ENCODE assay signal across 27 mouse cellular contexts in the genomic region with DNA sequence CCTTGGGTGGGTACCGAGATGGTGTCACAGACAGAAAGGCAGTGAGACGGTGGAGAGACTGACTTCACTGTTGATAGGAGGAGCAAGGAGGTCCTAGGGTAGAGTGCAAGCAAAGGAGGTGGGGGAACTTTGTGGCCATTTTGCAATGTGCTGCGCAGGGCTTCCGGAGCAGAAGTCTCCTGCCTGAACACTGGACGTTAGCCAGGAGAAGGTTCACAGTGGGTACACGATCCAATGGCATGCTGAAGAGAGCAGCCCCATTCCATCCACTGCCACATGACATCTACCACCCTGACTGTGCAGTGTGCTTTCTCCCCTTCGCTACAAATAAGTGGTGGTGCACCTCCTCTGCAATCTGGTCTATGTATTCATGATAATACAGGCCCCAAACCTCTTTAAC. TPM values are rescaled to one million over a fixed set of nuclear protein-coding genes. Genes with fewer than 3 reads are reported as not detected.
DNase-seq lines count a peak whose midpoint lies in the region; ATAC-seq and TF ChIP-seq lines count a peak whose summit lies in the region.
"Had no signal": no experiment of that assay in that cellular context is flagged by ENCODE, and none has a peak within 500 bp of the region (broad histone marks: within the 10 kb centered on the region; RNA-seq: fewer than 3 reads in every experiment).

No protein-coding gene starts in this region.

- 93% methylated on average over 7 of the region's 7 CpGs for WGBS in forebrain, embryonic 13.5 days
- WGBS in forebrain, embryonic 10.5 days, result 90% methylated on average over 7 of the region's 7 CpGs
- WGBS in forebrain, postnatal 0 days, result 85% methylated on average over 7 of the region's 7 CpGs
- WGBS in neural tube, embryonic 14.5 days, result 85% methylated on average over 7 of the region's 7 CpGs

- no peak overlapping the region for H3K4me3 ChIP-seq in forebrain, embryonic 13.5 days
- no peak overlapping the region for H3K4me3 ChIP-seq in forebrain, embryonic 10.5 days
- H3K4me3 ChIP-seq in layer of hippocampus, adult 2 months, result peak overlapping the region; percentile 83
- no peak overlapping the region for H3K4me3 ChIP-seq in forebrain, postnatal 0 days (ENCODE audit: low read depth, low read length)
- 0 out of 2 replicates have a peak overlapping the region, but pooled peaks have one; percentile 8 for H3K4me3 ChIP-seq in neural tube, embryonic 14.5 days (ENCODE audit: low read depth, low read length)
- H3K4me3 ChIP-seq: limb, embryonic 15.5 days; liver, embryonic 15.5 days; stomach, embryonic 15.5 days had no signal

- DNase-seq in forebrain, embryonic 10.5 days (ENCODE audit: extremely low spot score, low spot score), result no peak
- DNase-seq in layer of hippocampus, adult 2 months (ENCODE audit: low spot score in 2 of 2), result no peak
- no peak for DNase-seq in layer of hippocampus, postnatal 36 days
- DNase-seq in forebrain, postnatal 0 days, result no peak
- DNase-seq in ovary, postnatal 10 days (ENCODE audit: low spot score), result no peak
- DNase-seq in adrenal gland, adult 2 months, result no peak
- DNase-seq: adrenal gland, postnatal 14 days; cerebellum, postnatal 36 days; heart, postnatal 10 days; kidney, adult 18-20 months; kidney, postnatal 10 days; layer of hippocampus, adult 9-11 months; retina, postnatal 1 day; thymus, adult 18-20 months; thymus, postnatal 4 days had no signal

- H3K4me2 ChIP-seq in forebrain, embryonic 13.5 days, result peak overlapping the region; percentile 4; the same call in 1 of the 2 replicates
- peak overlapping the region; percentile 70 for H3K4me2 ChIP-seq in forebrain, postnatal 0 days (ENCODE audit: low read depth)
- H3K4me2 ChIP-seq in neural tube, embryonic 14.5 days (ENCODE audit: low read depth, low read length), result peak overlapping the region; percentile 69; the same call in 1 of the 2 replicates
- H3K4me2 ChIP-seq: heart, embryonic 11.5 days; limb, embryonic 15.5 days; liver, embryonic 15.5 days; stomach, embryonic 15.5 days had no signal

- H3K4me1 ChIP-seq in forebrain, embryonic 13.5 days, result peaks cover 34% of the 10 kb centered on the region
- H3K4me1 ChIP-seq in forebrain, embryonic 10.5 days, result peaks cover 21% of the 10 kb centered on the region
- H3K4me1 ChIP-seq in forebrain, postnatal 0 days (ENCODE audit: insufficient read depth), result peaks cover 27% of the 10 kb centered on the region
- H3K4me1 ChIP-seq in neural tube, embryonic 14.5 days (ENCODE audit: control insufficient read depth, insufficient read depth, low read length), result peaks cover 25% of the 10 kb centered on the region; the same call in 1 of the 2 replicates

- no peaks in the 10 kb centered on the region for H3K9me3 ChIP-seq in forebrain, embryonic 13.5 days (replicated peaks)
- no peaks in the 10 kb centered on the region for H3K9me3 ChIP-seq in forebrain, embryonic 10.5 days
- H3K9me3 ChIP-seq in forebrain, postnatal 0 days (ENCODE audit: low read length), result no peaks in the 10 kb centered on the region
- H3K9me3 ChIP-seq in neural tube, embryonic 14.5 days (ENCODE audit: control insufficient read depth, low read length), result no peaks in the 10 kb centered on the region
- H3K9me3 ChIP-seq: limb, embryonic 15.5 days; liver, embryonic 15.5 days; stomach, embryonic 15.5 days had no signal

- no peak overlapping the region for H3K9ac ChIP-seq in forebrain, embryonic 13.5 days
- H3K9ac ChIP-seq in forebrain, postnatal 0 days, result no peak overlapping the region
- H3K9ac ChIP-seq in neural tube, embryonic 14.5 days (replicated peaks; ENCODE audit: low read depth, low read length), result no peak overlapping the region
- H3K9ac ChIP-seq: limb, embryonic 15.5 days; liver, embryonic 15.5 days; stomach, embryonic 15.5 days had no signal

- H3K36me3 ChIP-seq in forebrain, embryonic 13.5 days (ENCODE audit: poor library complexity, severe bottlenecking), result peaks cover 7% of the 10 kb centered on the region; the same call in 1 of the 2 replicates
- no peaks in the 10 kb centered on the region for H3K36me3 ChIP-seq in forebrain, embryonic 10.5 days (replicated peaks)
- peaks cover 15% of the 10 kb centered on the region; the same call in 1 of the 2 replicates for H3K36me3 ChIP-seq in forebrain, postnatal 0 days (ENCODE audit: insufficient read depth)
- H3K36me3 ChIP-seq in neural tube, embryonic 14.5 days (ENCODE audit: control insufficient read depth, insufficient read depth, low read length), result peaks cover 12% of the 10 kb centered on the region
- H3K36me3 ChIP-seq: G1E; limb, embryonic 15.5 days; liver, embryonic 15.5 days; stomach, embryonic 15.5 days had no signal

- no peak overlapping the region for H3K27ac ChIP-seq in forebrain, embryonic 13.5 days
- H3K27ac ChIP-seq in forebrain, embryonic 10.5 days, result no peak overlapping the region
- H3K27ac ChIP-seq in layer of hippocampus, adult 2 months, result peak overlapping the region; percentile 96
- no peak overlapping the region for H3K27ac ChIP-seq in forebrain, postnatal 0 days (ENCODE audit: low read depth, low read length)
- H3K27ac ChIP-seq in neural tube, embryonic 14.5 days (ENCODE audit: low read depth, low read length), result no peak overlapping the region
- H3K27ac ChIP-seq: limb, embryonic 15.5 days; liver, embryonic 15.5 days; stomach, embryonic 15.5 days had no signal

- TF ChIP-seq CTCF in layer of hippocampus, adult 2 months (conservative IDR thresholded peaks at IDR 0.05), result no peak
- TF ChIP-seq CTCF in forebrain, postnatal 0 days (IDR thresholded peaks at IDR 0.05; ENCODE audit: low read depth), result no peak

- no peak for ATAC-seq in forebrain, embryonic 13.5 days
- ATAC-seq in forebrain, postnatal 0 days, result no peak
- ATAC-seq in neural tube, embryonic 14.5 days (ENCODE audit: low read depth), result no peak
- ATAC-seq: activated CD4-positive, CD25-positive, alpha-beta regulatory T cell, adult 4 months had no signal

- no peaks in the 10 kb centered on the region for H3K27me3 ChIP-seq in forebrain, embryonic 13.5 days
- peaks cover 28% of the 10 kb centered on the region for H3K27me3 ChIP-seq in forebrain, embryonic 10.5 days (ENCODE audit: poor library complexity, severe bottlenecking)
- no peaks in the 10 kb centered on the region for H3K27me3 ChIP-seq in forebrain, postnatal 0 days (ENCODE audit: insufficient read depth, low read length)
- no peaks in the 10 kb centered on the region; the same call in 1 of the 2 replicates for H3K27me3 ChIP-seq in neural tube, embryonic 14.5 days (ENCODE audit: control insufficient read depth, insufficient read depth, low read length)

RNA-seq across cellular contexts. Expression of gene Scn3b, which starts 3.8 kb away (rescaled TPM):
- 35.7 and 45.7 TPM in 2 replicates for polyA plus RNA-seq in forebrain, embryonic 13.5 days (2015; fragmentation: Nextera tagmentation; extraction: Ambion mirVana)
- polyA plus RNA-seq in forebrain, embryonic 10.5 days (2016; fragmentation: Nextera tagmentation; extraction: Ambion mirVana), result 1.2 and 2.2 TPM in 2 replicates
- total RNA-seq in layer of hippocampus, adult 2 months (2021), result 100 to 1,000 TPM; 254 to 266 TPM
- 100 to 1,000 TPM; 249 to 260 TPM for total RNA-seq in layer of hippocampus, postnatal 36 days (2021)
- total RNA-seq in forebrain, postnatal 0 days (2014; rRNA removed), result 210 and 226 TPM in 2 replicates
- polyA plus RNA-seq in forebrain, postnatal 0 days (2015; fragmentation: Nextera tagmentation; extraction: Ambion mirVana), result 114 and 133 TPM in 2 replicates
- polyA plus RNA-seq in neural tube, embryonic 14.5 days (2014; fragmentation: Nextera tagmentation; extraction: Ambion mirVana), result 186 and 193 TPM in 2 replicates
- 1 to 10 TPM; 5.2 to 8.3 TPM for total RNA-seq in adrenal gland, adult 2 months (2021)
- polyA plus RNA-seq in adrenal gland, adult 2 months (2012; rRNA removed), result 0.88 and 0.90 TPM in 2 replicates
- total RNA-seq: granulocyte monocyte progenitor cell, adult 5-6 weeks; megakaryocyte progenitor cell, adult 5-6 weeks; monocyte, adult 5-6 weeks; neutrophil, adult 5-6 weeks had no signal
- polyA plus RNA-seq: activated CD4-positive, CD25-positive, alpha-beta regulatory T cell, adult 4 months; G1E had no signal

Comparison
In these comparisons a context has a peak if more than half of its experiments do, and no peak if none do; other contexts are left out.
1. RNA of gene Scn3b, which starts 3.8 kb away (polyA plus RNA-seq): 186 to 193 TPM in neural tube, embryonic 14.5 days, 114 to 133 TPM in forebrain, postnatal 0 days and 35.7 to 45.7 TPM in forebrain, embryonic 13.5 days; 1.2 to 2.2 TPM in forebrain, embryonic 10.5 days and 0.88 to 0.90 TPM in adrenal gland, adult 2 months; every median in the first group is over 10 times any median in the second.
2. H3K4me2 ChIP-seq: peak in every context shown above with its lines; median percentile 70 in forebrain, postnatal 0 days; 69 in neural tube, embryonic 14.5 days; 4 in forebrain, embryonic 13.5 days.
3. H3K4me3 ChIP-seq: peak in layer of hippocampus, adult 2 months (single experiment) and neural tube, embryonic 14.5 days (single experiment); none in forebrain, embryonic 13.5 days (single experiment), forebrain, embryonic 10.5 days (single experiment) and forebrain, postnatal 0 days (single experiment).